Mouse (Mus musculus): Measurements from ENCODE around the gene Gdf15.

DNA sequence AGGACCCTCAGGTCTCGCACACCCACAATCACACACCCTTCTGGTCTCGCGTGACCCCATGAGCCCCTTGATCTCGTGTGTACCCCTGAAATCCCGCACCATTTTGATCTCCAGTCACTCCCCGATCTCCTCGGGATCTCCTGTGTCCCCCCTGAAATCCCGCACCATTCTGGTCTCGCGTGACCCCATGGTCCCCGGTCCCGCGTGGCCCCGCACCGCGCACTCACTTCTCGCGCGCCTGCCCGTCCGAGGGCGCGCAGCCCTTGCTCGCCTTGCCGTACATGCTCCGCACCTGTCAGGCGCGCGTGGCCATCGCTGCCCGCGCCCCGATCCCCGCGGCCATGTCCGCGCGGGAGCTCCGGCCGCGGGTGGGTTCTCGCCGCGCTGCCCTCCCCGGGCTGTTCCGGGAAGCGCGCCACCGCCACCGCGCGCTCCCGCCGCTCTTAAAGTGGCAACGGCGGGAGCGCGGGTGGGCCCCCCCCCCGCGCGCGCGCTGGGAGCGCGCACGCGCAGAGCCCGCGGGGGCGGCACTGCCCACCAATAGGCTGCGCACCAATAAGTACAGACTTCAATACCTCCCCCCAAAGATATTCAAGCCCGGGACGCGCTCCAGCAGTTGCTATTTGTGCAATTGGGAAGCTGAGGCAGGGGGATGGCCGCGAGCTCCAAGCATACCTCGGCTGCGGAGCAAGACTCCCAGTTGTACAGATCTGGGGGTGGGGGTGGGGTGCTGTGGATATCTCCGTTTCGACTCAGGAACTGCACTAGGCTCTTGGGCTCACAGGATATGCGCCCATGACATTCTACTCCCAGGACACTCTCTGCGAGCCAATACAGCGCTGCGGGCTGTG lies 24.1 kb downstream of the Gdf15 start:
- TF ChIP-seq CTCF (IDR thresholded peaks at IDR 0.05; ENCODE audit: borderline replicate concordance, control insufficient read depth, extremely low read depth, insufficient read depth, low read length, poor library complexity) (0 out of 2 replicates have a peak, but pooled peaks have one; percentile 56), POLR2A (IDR thresholded peaks at IDR 0.05; ENCODE audit: control insufficient read depth, extremely low read depth, insufficient read depth, low read length, poor library complexity) (peak; percentile 72)

Data from thymus, adult 2 months (tissue).